Mouse (Mus musculus) layer of hippocampus, postnatal 14 days (tissue): ENCODE data around the gene Mab21l1. TPM values are rescaled to one million over a fixed set of nuclear protein-coding genes. Genes with fewer than 3 reads are reported as not detected.

ENCODE experiments used
- DNase-seq, 2 experiments: peaks; one replicate each; pipeline ENCODE4 v3.0.0; 2021 to 2022; ENCODE audit warnings: low spot score in 2 of 2, mixed read lengths in 1 of 2
- total RNA-seq, 2 experiments: library from RNA; stranded (reverse); gene quantifications; 2 replicates each; pipeline ENCODE4 v1.2.3; 2021

The Mab21l1 gene
- total RNA-seq, 2 experiments from 2014 or later: 0.64 to 0.71 TPM

DNA sequence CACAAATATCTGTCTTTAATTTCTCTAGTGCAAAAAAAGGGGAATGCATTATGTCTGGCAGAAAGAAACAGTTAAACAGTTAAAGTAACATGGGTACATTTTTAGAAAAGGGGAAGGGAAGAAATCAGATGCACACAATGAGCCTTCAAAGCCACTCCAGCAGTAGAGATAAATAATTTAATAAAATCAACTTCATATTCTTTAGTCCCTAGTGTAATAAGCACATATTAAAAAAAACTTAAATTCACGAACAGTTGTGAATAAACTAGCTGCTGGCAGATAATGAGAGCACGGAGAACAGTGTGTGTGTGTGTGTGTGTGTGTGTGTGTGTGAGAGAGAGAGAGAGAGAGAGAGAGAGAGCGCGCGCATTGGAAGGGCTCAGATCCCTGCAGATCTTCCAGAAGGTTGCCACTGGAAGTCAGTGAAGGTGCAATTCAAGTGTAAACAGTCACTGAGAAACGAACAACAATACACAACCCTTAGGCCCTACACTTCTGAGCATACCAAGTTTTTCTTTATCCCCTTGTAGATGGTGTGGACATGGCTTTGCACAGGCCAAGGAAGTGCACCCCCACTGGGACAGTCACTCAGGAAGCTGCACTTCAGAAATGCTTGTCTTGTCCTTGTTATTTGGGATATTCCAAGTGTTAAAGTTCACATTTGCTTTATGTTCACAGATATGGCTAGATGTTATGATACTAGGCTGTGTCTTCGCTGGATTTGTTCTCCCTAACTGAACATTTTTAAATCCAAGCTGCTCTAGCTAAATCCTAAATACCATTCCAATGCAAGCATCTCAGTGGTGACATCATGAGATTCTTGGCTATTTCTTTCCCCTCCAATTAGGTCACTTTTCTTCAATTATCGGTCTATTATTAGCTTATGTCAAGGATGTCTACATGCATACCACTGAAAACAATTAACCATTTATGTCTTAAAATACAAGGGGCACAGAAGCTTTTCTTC lies 3.3 kb upstream of the Mab21l1 start:
- no peak for DNase-seq

- DNase-seq: peak in 1 of 2 experiments; percentile 13
Measured at GRCm38 (mm10) chr3:55780120-55781070, 1.9 kb upstream of the Mab21l1 start.

DNA sequence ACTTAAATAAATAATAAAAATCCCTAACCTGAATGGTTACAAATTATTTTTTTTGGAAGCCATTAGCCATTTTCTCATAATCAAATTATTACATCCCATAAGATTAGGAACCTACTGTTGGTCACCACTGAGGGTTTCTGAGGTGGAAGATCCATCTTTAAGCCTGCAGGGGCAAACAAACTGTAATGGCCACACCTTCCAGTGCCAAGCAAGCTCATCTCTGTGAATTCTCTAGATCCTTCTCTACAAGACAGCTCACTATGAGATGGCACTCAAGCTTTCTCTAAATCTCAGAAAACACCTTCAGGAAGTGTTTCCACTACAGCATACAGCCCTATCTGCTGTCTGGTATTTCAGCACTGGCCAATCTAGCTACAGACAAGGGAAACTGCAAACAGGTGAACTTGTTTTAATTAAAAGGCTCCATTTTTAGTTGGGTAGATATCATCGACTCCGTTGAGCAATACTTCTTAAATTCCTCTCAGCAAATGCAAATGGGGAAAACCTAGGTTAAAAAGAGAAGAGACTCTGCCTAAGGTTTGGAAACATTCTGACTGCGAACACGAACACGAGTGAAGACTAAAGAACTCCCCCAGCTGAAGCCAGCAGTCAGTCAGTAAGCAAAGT lies 768 bp upstream of the Mab21l1 start:
- DNase-seq: no peak

GRCm38 (mm10) chr3:55782771-55783170 lies 461 bp downstream of the Mab21l1 start:
- no peak for DNase-seq

DNA sequence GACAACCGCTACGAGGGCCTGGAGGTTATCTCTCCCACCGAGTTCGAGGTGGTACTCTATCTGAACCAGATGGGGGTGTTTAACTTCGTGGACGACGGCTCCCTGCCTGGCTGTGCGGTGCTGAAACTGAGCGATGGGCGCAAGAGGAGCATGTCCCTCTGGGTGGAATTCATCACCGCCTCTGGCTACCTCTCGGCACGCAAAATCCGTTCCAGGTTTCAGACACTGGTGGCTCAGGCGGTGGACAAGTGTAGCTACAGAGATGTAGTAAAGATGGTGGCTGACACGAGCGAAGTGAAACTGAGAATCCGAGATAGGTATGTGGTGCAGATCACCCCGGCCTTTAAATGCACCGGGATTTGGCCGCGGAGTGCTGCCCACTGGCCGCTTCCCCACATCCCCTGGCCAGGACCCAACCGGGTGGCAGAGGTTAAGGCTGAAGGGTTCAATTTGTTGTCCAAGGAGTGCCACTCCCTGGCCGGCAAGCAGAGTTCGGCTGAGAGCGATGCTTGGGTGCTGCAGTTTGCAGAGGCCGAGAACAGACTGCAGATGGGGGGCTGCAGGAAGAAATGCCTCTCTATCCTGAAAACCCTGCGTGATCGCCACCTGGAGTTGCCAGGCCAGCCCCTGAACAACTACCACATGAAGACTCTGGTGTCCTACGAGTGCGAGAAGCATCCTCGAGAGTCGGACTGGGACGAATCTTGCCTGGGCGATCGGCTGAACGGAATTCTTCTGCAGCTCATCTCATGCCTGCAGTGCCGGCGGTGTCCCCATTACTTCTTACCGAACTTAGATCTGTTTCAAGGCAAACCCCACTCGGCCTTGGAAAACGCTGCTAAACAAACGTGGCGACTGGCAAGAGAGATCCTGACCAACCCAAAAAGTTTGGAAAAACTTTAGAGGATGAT lies 1.1 kb downstream of the Mab21l1 start:
- DNase-seq: no peak

DNA sequence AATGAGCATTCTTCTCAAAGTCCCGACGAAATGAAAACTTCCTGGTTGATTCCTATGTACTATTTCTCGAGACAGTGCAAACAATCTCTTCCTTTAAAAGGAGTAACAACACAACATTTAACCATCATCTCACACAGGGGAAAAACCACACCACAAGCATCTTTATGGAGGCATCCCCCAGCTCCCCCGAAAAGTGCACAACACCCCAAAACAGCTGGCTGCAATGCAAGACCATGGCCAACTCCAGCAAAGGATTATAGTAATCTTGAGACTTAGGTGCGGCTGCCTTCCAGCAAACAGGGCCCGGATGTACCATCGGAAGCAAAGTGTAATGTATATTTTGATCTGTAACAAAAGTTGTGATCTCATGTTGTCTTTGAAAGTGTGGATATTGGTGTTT lies 1.8 kb downstream of the Mab21l1 start:
- no peak for DNase-seq

DNA sequence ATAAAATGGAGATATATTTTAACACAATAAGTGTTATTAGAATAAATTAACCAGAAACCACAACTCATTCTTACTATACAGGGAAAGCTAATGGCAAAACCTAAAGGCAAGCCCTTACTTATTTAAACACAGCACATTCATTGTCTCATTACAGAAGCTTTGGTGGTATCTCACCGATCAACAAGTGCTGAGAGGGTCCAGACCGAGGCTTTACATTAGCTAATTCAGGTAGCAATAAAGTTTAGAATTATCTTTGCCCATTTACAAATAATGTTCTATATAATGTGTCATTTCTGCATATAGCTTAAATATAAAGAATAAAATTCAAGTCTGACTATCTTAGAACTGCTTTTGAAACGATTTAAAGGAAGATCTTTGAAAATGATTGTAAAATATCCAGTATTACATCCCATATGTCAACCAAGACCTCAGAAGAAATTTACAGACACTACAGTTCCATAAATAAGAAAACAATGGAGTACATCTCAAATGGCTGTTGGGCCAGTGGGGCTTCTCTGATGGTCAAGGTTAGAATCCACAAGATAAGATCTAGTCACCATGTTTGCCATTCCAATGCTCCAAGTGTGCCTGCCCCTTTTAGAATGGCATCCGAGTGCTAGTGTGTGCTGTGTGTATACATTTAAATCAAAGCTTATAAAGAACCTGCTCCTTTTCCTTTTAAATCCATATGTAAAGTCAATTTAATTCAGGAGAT lies 3.1 kb downstream of the Mab21l1 start:
- DNase-seq: no peak

GRCm38 (mm10) chr3:55785981-55786725 lies 3.8 kb downstream of the Mab21l1 start:
- no peak for DNase-seq

DNA sequence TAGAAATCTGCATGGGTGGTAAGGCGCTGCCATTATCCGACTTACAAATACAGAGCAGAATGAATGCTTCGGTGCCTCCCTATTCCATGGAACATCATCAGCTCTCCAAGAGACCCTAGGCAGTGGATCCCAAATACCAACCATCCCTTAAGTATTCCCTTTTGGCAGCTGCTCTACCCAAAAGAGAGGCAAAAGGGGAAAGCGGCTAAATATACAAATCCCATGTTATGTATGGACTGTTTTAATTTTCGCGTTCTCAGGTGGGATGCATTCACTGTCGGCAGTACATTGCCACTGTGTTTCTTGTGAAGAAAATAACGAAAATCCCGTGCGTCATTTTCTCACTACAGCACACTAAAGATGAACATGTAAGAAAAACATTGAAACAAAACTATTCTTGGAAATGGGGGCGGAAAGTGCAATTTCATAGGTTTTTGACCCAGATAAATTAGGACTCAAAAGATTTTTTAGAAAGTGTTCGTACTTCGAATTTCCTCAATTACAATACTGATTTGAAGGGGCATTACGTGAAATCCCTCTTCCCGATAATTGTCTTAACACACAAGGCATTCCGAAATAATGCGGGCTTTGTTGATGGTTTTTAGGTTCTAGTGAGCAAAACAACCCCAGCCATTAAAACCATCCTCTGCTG lies 4.7 kb downstream of the Mab21l1 start:
- DNase-seq: no peak

GRCm38 (mm10) chr3:55787487-55788213 lies 5.3 kb downstream of the Mab21l1 start:
- no peak for DNase-seq

DNA sequence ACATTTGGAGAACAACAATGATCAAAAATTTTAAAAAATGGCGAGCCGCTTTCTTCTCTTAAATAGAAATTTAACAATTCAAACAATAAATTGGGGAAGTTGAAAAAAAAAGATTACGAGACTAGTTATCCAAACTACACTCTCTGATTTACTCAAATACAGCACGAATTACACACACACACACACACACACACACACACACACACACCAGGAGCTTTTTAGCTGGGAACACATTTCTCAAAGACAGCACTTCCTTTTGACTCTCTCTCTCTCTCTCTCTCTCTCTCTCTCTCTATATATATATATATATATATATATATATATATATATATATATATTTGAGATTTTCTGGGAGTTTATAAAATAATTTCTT lies 5.9 kb downstream of the Mab21l1 start:
- DNase-seq: no peak

- DNase-seq: no peak
Measured at GRCm38 (mm10) chr3:55788621-55789201, 6.4 kb downstream of the Mab21l1 start.

- no peak for DNase-seq
Measured at GRCm38 (mm10) chr3:55789856-55790255, 7.5 kb downstream of the Mab21l1 start.

DNA sequence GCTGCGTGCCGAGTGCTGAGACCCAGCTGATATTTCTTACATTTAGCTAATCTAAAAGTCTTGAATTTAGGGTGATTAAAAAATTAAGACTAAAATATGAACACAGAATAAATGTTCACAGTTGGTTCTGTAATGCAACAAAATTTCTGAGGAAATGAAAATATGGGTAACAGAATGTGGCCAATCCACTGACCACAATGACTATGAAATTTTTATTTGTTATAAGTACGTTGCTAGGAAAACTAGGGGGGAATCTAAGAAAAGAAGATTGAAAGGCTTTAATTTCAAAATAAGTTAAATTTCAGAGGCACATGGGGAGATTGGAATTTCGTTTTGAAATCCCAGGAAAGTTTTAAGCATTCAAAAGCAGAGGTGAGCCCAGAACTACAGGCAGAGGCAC lies 8.3 kb downstream of the Mab21l1 start:
- DNase-seq: no peak

DNA sequence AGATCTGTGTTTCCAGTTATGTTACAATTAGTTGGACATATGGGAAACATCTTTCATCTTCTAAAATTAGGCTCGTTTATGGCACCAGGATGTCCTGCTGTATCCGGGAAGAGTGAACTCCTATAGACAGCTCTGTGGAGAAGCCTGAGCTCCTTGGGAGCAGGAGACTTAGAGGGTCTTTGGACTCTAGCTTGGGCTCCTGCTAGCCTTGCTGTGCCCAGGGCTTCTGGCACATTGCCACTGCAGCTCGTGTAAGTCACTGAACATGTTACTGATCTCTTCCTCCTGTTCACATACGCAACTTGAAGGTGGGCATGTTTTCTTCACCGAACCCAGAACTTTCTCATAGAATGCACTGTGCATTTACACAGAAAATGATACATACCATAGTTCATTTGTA lies 9.9 kb downstream of the Mab21l1 start:
- DNase-seq: no peak

- no peak for DNase-seq
Measured at GRCm38 (mm10) chr3:55793842-55794575, 11.7 kb downstream of the Mab21l1 start.

DNA sequence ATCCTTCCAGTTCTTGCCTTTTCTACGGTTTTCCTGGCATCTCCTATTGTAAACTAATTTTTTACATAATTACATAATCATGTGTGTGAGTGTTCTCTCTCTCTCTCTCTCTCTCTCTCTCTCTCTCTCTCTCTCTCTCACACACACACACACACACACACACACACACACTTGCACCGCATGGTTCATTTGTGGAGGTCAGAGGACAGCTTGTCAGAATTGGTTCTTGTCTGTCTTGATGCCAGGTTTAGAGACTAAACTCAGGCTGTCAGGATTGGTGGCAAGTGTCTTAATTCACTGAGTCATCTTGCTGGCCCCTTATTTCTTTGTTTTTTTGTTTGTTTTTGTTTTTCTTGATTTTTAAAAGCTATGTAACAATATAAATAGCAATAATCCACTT lies 12.5 kb downstream of the Mab21l1 start:
- DNase-seq: no peak
